Mouse (Mus musculus) hindbrain, postnatal 0 days (tissue): ENCODE results near the gene Slc43a2. TPM values are rescaled to one million over a fixed set of nuclear protein-coding genes. Genes with fewer than 3 reads are reported as not detected.

ENCODE experiments used
- ATAC-seq: fragments of 200-750 bp; cut with Nextera tagmentation; 2 replicates; pipeline ENCODE4 v1.8.0; 2017; ENCODE audit warnings: mild to moderate bottlenecking, moderate TSS enrichment, moderate library complexity
- DNase-seq: peaks from one replicate; pipeline ENCODE4 v3.0.0-alpha.2; 2015; ENCODE audit warnings: low spot score
- H3K27ac ChIP-seq: fragments of 300-500 bp; sonication (generic); 2 replicates; pipeline ENCODE4 v1.5.1; 2014; ENCODE audit warnings: mild to moderate bottlenecking
- H3K27me3 ChIP-seq: fragments of 300-500 bp; sonication (generic); 2 replicates; pipeline ENCODE4 v1.6.1; 2014; ENCODE audit warnings: low read length, mixed read lengths; ENCODE audit not compliant: insufficient read depth
- H3K36me3 ChIP-seq: fragments of 300-500 bp; sonication (generic); 2 replicates; pipeline ENCODE4 v1.6.1; 2014; ENCODE audit warnings: low read length, mixed read lengths; ENCODE audit not compliant: insufficient read depth
- H3K4me1 ChIP-seq: fragments of 300-500 bp; sonication (generic); 2 replicates; pipeline ENCODE4 v1.6.1; 2014; ENCODE audit warnings: antibody characterized with exemption, low read length, mixed read lengths; ENCODE audit not compliant: insufficient read depth
- H3K4me2 ChIP-seq: fragments of 300-500 bp; sonication (generic); 2 replicates; pipeline ENCODE4 v1.6.1; 2014; ENCODE audit warnings: low read depth, mild to moderate bottlenecking, low read length, moderate library complexity, mixed read lengths
- H3K4me3 ChIP-seq: fragments of 300-500 bp; sonication (generic); 2 replicates; pipeline ENCODE4 v1.5.1; 2014; ENCODE audit warnings: low read length
- H3K9ac ChIP-seq: fragments of 300-500 bp; sonication (generic); replicated peaks from 2 replicates; pipeline ENCODE4 v1.6.1; 2014; ENCODE audit warnings: mild to moderate bottlenecking, low read length, moderate library complexity, mixed read lengths
- H3K9me3 ChIP-seq: fragments of 300-500 bp; sonication (generic); 2 replicates; pipeline ENCODE4 v1.6.1; 2016; ENCODE audit warnings: low read length, mixed read lengths
- CTCF ChIP-seq: IDR thresholded peaks from 2 replicates; pipeline ENCODE4 v1.5.1; 2016; ENCODE audit warnings: antibody characterized with exemption, control low read depth, low read depth
- WGBS: fragments of 180-500 bp; shearing (Covaris S2); extraction: QIAGEN DNeasy Blood & Tissue Kit; methylation state at CpG from one replicate; pipeline ENCODE4 v1.1.7; 2014; 5-methylcytosine and 5-hydroxymethylcytosine counted together
- polyA plus RNA-seq: library from polyadenylated mRNA; unstranded; fragments of >200 nt; fragmentation: Nextera tagmentation; extraction: Ambion mirVana; gene quantifications from 2 replicates; pipeline ENCODE4 v1.2.1, GENCODE M21; 2015
- total RNA-seq: library from RNA; depleted of rRNA; stranded (reverse); fragments of >200 nt; gene quantifications from 2 replicates; pipeline ENCODE4 v1.2.3, GENCODE M21; 2014

The Slc43a2 gene
- total and polyA plus RNA-seq, 2 experiments from 2014 or later: 17.8 to 31.3 TPM

DNA sequence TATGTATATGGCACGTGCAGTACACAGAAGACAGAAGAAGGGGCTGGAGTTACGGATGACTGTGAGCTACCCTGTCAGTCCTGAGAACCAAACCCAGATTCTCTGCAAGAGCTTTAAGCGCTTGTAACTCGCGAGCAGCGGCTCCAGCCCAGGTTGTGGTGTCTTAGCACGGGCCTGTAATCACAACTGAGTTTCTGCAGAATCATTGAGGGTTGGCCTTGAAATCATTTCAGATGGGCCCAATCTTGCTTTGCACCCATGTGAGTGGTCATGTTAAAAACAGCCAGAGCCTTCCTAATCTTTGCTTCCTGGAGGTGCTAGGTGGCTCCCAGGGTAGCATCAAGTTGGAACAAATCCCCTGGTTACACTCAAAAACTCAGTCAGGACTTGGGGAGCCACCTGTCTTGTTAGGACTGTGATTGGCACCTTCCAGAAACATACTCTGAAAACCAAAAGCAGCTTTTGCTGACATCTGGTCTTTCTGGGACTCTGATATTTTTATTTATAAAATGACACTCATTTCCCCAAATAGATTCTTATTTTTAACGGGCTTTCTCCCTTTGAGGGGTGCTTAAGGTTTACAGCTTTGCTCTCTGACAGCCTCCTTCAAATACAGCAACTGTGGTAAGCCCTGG lies 28.5 kb downstream of the Slc43a2 start:
- H3K36me3 ChIP-seq: peaks cover 17% of the 10 kb centered on the region; the same call in 1 of the 2 replicates
- H3K27ac ChIP-seq: no peak overlapping the region
- DNase-seq (no peak), ATAC-seq (no peak)
- no peak overlapping the region for H3K4me3 ChIP-seq
- no peak overlapping the region for H3K4me2 ChIP-seq
- 88% methylated on average over 8 of the region's 8 CpGs for WGBS
- H3K9me3 ChIP-seq: no peaks in the 10 kb centered on the region
- no peak overlapping the region for H3K9ac ChIP-seq
- TF ChIP-seq CTCF: no peak
- H3K27me3 ChIP-seq: no peaks in the 10 kb centered on the region
- H3K4me1 ChIP-seq: no peaks in the 10 kb centered on the region

DNA sequence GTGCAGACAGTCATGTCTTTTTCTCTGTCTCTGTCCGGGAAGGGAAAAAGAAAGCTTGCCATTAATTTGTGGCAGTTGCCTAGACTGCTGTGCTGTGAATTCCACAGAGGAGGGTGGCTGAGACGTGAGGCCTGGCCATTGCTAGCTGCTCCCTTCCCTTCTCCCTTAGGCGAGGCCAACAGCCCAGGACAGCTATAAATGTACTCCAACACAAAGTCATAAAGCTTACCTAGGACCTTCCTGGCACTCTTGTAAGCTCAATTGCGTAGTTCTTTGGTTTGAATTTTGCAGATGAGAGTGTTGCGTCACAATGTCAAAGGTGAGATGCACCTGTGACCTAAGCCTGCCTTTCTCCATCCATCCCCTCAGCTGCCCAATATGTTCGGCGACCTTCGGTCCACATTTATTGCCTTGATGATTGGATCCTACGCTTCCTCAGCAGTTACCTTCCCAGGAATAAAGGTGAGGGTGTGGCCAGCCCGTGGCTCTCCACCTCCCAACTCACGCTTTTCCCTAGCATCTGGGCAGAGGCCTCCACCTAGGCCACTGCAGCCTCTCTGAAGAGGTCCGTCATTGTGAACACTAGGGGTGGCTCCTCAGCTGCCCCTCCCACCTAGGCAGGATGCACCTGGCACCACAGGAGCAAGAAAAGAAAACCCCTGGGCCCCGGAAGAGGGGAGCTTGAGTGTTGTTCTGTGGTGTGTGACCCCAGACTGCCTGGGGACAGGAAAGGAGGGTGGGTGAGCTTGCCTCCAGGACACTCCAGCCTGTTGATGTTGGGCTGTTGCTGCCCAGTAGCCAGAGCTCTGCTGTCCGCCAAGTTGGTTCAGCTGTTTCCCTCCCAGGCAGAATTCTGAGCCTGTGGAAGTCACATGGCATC lies 29.3 kb downstream of the Slc43a2 start:
- H3K4me3 ChIP-seq: no peak overlapping the region
- no peaks in the 10 kb centered on the region for H3K27me3 ChIP-seq
- no peaks in the 10 kb centered on the region for H3K9me3 ChIP-seq
- no peak overlapping the region for H3K27ac ChIP-seq
- no peak for ATAC-seq
- no peak overlapping the region for H3K4me2 ChIP-seq
- WGBS: 85% methylated on average over 14 of the region's 14 CpGs
- H3K4me1 ChIP-seq: no peaks in the 10 kb centered on the region
- H3K36me3 ChIP-seq: peaks cover 17% of the 10 kb centered on the region; the same call in 1 of the 2 replicates
- no peak for TF ChIP-seq CTCF
- no peak overlapping the region for H3K9ac ChIP-seq
- DNase-seq: no peak

DNA sequence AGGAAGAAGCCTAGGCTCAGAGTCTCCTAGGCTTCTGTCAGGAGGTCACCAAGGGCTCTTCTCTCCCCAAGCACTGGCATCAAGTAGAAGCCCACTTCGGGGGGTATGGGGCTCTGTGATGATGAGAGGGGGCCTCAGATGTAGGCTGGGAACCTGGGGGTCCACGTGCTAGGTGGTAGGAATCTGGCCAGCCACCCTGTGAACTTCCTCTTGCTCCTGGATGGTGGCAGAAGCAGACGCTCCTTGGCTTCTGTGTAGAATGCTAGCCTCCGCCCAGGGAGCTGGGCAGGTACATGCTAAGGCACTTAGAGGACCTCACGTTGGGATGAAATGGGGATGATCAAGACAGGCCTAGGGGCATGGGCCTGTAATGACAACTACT lies 29.9 kb downstream of the Slc43a2 start:
- no peak overlapping the region for H3K27ac ChIP-seq
- H3K9me3 ChIP-seq: no peaks in the 10 kb centered on the region
- no peak for TF ChIP-seq CTCF
- no peak for DNase-seq
- ATAC-seq: no peak
- H3K27me3 ChIP-seq: no peaks in the 10 kb centered on the region
- no peak overlapping the region for H3K4me2 ChIP-seq
- no peaks in the 10 kb centered on the region for H3K4me1 ChIP-seq
- no peak overlapping the region for H3K4me3 ChIP-seq
- peaks cover 19% of the 10 kb centered on the region; the same call in 1 of the 2 replicates for H3K36me3 ChIP-seq
- no peak overlapping the region for H3K9ac ChIP-seq
- 86% methylated on average over 5 of the region's 5 CpGs for WGBS

DNA sequence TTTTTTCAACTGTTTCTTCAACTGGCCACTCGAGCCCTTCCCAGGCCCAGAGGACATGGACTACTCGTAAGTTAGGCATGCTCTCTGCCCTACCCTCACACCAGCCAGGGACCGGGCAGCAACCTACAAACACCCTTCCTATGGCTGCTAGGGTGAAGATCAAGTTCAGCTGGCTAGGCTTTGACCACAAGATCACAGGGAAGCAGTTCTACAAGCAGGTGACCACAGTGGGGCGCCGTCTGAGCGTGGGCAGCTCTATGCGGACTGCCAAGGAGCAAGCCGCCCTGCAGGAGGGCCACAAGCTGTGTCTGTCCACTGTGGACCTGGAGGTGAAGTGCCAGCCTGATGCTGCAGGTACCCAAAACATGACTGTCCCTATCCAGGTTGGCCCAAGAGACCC lies 31.3 kb downstream of the Slc43a2 start:
- H3K9ac ChIP-seq: no peak overlapping the region
- no peak for DNase-seq
- H3K36me3 ChIP-seq: peaks cover 24% of the 10 kb centered on the region; the same call in 1 of the 2 replicates
- 85% methylated on average over 8 of the region's 8 CpGs for WGBS
- no peaks in the 10 kb centered on the region for H3K27me3 ChIP-seq
- no peak overlapping the region for H3K27ac ChIP-seq
- no peaks in the 10 kb centered on the region for H3K9me3 ChIP-seq
- ATAC-seq: no peak
- H3K4me3 ChIP-seq: no peak overlapping the region
- no peak for TF ChIP-seq CTCF
- H3K4me2 ChIP-seq: no peak overlapping the region
- no peaks in the 10 kb centered on the region for H3K4me1 ChIP-seq

DNA sequence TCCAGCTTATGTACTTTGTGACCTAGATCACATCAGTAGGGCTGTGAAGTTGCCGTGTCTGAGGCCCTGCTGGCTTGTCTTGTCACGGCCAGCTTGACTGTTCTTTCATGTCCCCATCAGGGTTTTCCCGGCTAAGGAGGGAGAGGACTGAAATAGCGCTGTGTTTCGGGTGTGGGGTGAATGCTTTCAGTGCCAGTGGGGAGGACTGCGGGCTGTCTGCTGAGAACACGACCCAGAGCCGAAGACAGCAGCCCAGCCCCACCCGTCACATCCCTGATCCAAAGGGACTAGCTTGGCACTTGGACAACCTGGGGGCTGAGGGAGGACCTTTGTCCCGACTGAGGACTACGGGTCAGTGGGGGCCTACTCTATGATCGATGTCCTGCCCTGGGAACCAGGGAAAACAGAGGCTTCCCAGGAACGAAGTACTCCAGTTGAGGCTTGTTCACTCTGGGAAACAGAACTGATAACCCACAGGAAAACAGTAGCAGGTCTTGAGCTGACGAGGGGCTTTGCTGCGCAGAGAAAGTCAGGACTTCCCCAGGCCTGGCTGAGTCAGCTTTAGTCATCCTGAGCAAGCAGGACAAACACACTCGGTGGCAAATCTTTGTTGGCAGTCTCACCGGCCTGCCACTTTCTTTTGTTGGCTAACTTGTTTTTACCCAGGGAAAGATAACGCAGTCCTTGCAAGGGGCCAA lies 32.5 kb downstream of the Slc43a2 start:
- no peaks in the 10 kb centered on the region for H3K9me3 ChIP-seq
- WGBS: 55% methylated on average over 18 of the region's 18 CpGs
- no peaks in the 10 kb centered on the region for H3K4me1 ChIP-seq
- peak overlapping the region; percentile 48; the same call in 1 of the 2 replicates for H3K27ac ChIP-seq
- no peak overlapping the region for H3K9ac ChIP-seq
- H3K36me3 ChIP-seq: peaks cover 31% of the 10 kb centered on the region
- DNase-seq (no peak), ATAC-seq (peak; percentile 14; the same call in 1 of the 2 replicates)
- no peak overlapping the region for H3K4me3 ChIP-seq
- no peak for TF ChIP-seq CTCF
- H3K27me3 ChIP-seq: no peaks in the 10 kb centered on the region
- no peak overlapping the region for H3K4me2 ChIP-seq

DNA sequence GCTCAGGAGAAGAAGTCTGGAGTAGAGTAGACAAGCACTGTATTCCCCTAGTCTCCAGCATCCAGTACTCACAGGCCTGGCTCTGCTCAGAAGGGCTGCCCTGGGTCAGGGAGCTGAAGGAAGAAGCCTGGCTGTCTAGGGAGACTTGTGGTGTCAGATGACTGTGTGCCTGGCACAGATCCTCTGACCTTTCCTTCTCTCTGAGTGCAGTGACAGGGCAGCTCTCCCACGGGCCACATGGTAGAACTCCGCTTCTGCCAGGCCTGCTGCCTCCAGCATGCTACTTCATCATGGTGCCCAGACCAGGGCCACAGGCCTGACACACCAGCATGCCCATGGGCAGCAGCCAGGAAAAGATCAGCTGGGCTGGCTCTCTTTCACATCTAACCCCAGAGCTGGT lies 34.4 kb downstream of the Slc43a2 start:
- ATAC-seq (peak; percentile 48), DNase-seq (no peak)
- no peak overlapping the region for H3K4me3 ChIP-seq
- H3K36me3 ChIP-seq: peaks cover 32% of the 10 kb centered on the region
- TF ChIP-seq CTCF: no peak
- 64% methylated on average over 2 of the region's 2 CpGs for WGBS
- no peak overlapping the region for H3K4me2 ChIP-seq
- H3K9ac ChIP-seq: no peak overlapping the region
- H3K27me3 ChIP-seq: no peaks in the 10 kb centered on the region
- no peak overlapping the region for H3K27ac ChIP-seq
- no peaks in the 10 kb centered on the region for H3K9me3 ChIP-seq
- H3K4me1 ChIP-seq: no peaks in the 10 kb centered on the region
